Mouse (Mus musculus) heart, postnatal 14 days (tissue): ENCODE data around the gene Ptdss2. TPM values are rescaled to one million over a fixed set of nuclear protein-coding genes. Genes with fewer than 3 reads are reported as not detected.

Source experiments
- DNase-seq, 2 experiments: peaks; one replicate each; pipeline ENCODE4 v3.0.0; 2021 to 2022
- intact Hi-C: fragments of 180-260 bp; cut with DNase I; formaldehyde crosslinking; loops from one replicate; pipeline ENCODE4 v1.15.1; 2025
- total RNA-seq, 2 experiments: library from RNA; stranded (reverse); gene quantifications; 2 replicates each; pipeline ENCODE4 v1.2.3; 2021

Gene Ptdss2
- total RNA-seq, 2 experiments from 2014 or later = 35.9 to 38.7 TPM

- intact Hi-C loops = loop anchor here (10.0 kb wide), 1 partner anchor 56 kb away; the partner anchor contains the start of gene Phrf1
- DNase-seq = peak; percentile 69
Measured at GRCm38 (mm10) chr7:141168518-141168953, 46.4 kb downstream of the Ptdss2 start.

DNA sequence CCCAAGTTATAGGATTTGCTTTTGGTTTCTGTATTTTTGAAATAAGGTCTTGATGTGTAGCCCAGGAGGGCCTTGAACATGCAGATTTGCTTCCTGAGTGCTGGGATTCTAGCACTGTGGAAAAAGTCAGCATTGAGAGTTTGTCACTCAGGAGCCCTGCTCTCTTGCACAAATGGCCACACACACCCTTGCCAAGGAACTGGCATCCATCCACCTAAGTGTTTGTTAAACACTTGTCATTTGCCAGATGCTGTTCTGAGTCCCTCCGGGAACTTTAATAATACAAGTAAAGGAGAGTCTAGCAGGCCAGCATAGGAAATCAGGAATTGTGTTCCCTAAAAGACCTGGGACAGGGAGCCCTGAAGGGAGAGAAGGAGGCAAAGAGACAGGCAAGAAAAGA is 47.1 kb downstream of the Ptdss2 start:
- no peak for DNase-seq
- intact Hi-C loops = loop anchor here (10.0 kb wide), 1 partner anchor 56 kb away; the partner anchor contains the start of gene Phrf1

DNA sequence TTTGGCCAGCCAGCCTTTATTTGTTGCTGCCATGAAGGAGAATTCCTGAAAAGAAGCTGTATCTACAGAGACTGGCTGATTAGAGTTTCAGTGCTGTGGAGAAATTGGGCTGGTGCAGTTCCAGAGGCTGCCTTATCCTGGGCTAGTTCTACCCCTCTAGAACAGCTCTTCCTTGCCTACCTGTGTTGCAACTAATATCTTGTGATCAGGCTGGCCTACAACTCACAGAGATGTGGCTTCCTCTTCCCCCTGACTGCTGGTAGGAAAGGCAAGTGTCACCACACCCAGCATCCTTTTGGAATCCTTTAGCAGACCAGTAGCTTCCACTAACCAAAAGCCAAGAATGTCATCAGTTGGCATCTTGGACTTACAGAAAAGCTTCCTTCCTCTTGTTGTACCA is 47.7 kb downstream of the Ptdss2 start:
- intact Hi-C loops = loop anchor here (5.0 to 10.0 kb wide), 4 partner anchors 48 to 313 kb away; partner anchors contain the start of genes Bet1l, Gm45785, Phrf1 and Ptdss2

GRCm38 (mm10) chr7:141172116-141173006 is 50.2 kb downstream of the Ptdss2 start, which contains the start of gene Rnh1:
Gene Rnh1 (minus strand): TSS chr7:141172857.
- DNase-seq = peak; percentile 90 to 91
- intact Hi-C loops = loop anchor here (5.0 kb wide), 3 partner anchors 50 to 315 kb away; partner anchors contain the start of genes Bet1l, Gm45785, Ptdss2 and Ric8a

More for the DNA sequence above, 47.7 kb downstream of the Ptdss2 start:
- DNase-seq = no peak

- intact Hi-C loops = loop anchor here (5.0 kb wide), 3 partner anchors 51 to 316 kb away; partner anchors contain the start of genes Bet1l, Gm45785, Ptdss2 and Ric8a
- DNase-seq = no peak
Measured at GRCm38 (mm10) chr7:141173323-141173850, 51.2 kb downstream of the Ptdss2 start.

- intact Hi-C loops = loop anchor here (5.0 kb wide), 2 partner anchors 103 to 268 kb away; no protein-coding TSS in a partner anchor
- DNase-seq = no peak
Measured at GRCm38 (mm10) chr7:141175068-141175467, 52.9 kb downstream of the Ptdss2 start.

DNA sequence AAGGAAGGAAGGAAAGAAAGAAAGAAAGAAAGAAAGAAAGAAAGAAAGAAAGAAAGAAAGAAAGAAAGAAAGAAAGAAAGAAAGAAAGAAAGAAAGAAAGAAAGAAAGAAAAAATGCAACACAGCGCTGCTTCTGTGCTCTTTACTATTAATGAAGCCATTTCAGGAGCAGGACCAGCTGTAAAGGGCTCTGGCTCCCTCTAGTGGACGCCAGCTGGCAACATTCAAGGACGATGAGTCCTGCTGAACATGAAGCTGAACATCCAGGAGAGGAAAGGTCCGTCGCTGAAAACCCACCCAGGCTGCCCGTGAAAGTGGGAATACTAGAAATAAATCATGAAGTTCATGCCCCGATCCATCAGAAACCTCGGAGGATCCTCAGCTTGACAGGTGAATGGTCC is 54.0 kb downstream of the Ptdss2 start:
- intact Hi-C loops = loop anchor here (1.0 to 5.0 kb wide), 4 partner anchors 84 to 269 kb away; no protein-coding TSS in a partner anchor
- peak; percentile 87 to 93 for DNase-seq

- no peak for DNase-seq
- intact Hi-C loops = no loop called here
Measured at GRCm38 (mm10) chr7:141188194-141188593, 66.0 kb downstream of the Ptdss2 start.

- intact Hi-C loops = no loop called here
- DNase-seq = no peak
Measured at GRCm38 (mm10) chr7:141188733-141189132, 66.6 kb downstream of the Ptdss2 start.

- DNase-seq = no peak
- intact Hi-C loops = no loop called here
Measured at GRCm38 (mm10) chr7:141190220-141190619, 68.0 kb downstream of the Ptdss2 start.

GRCm38 (mm10) chr7:141191036-141191435 is 68.9 kb downstream of the Ptdss2 start:
- peak; percentile 27 to 34 for DNase-seq
- intact Hi-C loops = no loop called here

DNA sequence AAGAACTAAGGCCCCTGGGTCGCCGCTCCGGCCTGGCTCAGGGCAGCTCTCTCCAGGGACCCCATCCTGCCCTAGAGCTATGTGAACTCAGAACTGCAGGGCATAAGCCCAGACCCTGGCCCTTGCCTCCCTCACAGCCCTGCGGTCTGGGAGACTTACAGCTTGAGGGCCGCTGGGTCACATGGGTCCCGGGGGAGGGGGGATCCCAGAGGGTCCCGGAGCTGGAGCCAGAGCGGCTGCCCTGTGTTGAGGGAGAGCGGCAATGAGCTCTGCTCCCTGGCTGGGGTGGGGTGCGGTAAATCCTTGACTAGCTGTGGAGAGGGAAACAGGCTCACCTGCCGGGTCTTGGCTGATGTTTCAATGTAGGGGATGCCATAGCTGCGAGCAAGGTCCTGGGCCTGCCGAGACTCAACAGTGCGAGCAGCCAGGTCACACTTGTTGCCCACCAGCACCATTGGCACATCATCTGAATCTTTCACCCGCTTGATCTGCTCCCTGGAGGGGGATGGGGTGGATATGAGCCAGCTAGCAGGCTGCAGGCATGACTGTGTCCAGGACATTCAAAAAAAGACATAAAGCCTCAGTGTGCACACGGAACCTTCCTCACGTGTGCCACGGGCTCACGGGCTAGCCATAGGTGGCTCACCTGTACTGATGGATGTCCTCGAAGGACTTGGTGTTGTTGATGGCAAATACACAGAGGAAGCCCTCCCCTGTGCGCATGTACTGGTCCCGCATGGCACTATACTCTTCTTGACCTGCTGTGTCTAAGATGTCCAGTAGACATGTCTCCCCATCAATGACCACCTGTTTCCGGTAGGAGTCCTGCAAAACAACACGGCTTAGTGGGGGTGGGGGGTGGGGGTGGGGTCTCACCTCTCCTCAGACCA is 69.9 kb downstream of the Ptdss2 start:
- intact Hi-C loops = no loop called here
- DNase-seq = no peak

GRCm38 (mm10) chr7:141192776-141193347 is 70.7 kb downstream of the Ptdss2 start:
- DNase-seq = no peak
- intact Hi-C loops = no loop called here

GRCm38 (mm10) chr7:141193348-141193856 is 71.2 kb downstream of the Ptdss2 start:
- intact Hi-C loops = no loop called here
- peak in 1 of 2 experiments; percentile 62 for DNase-seq

- intact Hi-C loops = no loop called here
- DNase-seq = peak; percentile 98 to 99
Measured at GRCm38 (mm10) chr7:141193948-141194347, 71.8 kb downstream of the Ptdss2 start, which contains the start of the genes Hras and Lrrc56. Gene Hras (minus strand): TSS chr7:141194005. Gene Lrrc56 (plus strand): TSS chr7:141194157.

DNA sequence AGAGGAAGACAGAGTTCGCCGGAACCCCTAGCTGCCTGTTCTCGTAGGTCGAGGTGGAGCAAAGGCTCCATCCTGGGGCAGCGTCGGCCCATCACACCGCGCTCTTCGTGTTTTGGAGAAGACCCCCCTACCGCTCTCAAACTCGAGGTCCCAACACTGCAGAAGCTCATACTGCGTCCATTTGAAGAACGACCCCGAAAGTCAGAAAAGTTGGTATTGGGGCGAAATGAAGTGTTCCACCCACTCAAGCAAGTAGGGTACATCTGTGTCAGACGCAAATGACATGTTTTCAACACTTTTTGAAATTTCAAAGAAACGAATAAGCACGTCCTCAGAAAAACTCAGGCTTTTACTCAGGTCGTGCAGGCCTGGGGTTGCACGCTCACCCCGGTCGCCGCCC is 72.2 kb downstream of the Ptdss2 start:
- DNase-seq = no peak
- intact Hi-C loops = no loop called here

- DNase-seq = peak; percentile 84 to 91
- intact Hi-C loops = no loop called here
Measured at GRCm38 (mm10) chr7:141194830-141195229, 72.6 kb downstream of the Ptdss2 start.

DNA sequence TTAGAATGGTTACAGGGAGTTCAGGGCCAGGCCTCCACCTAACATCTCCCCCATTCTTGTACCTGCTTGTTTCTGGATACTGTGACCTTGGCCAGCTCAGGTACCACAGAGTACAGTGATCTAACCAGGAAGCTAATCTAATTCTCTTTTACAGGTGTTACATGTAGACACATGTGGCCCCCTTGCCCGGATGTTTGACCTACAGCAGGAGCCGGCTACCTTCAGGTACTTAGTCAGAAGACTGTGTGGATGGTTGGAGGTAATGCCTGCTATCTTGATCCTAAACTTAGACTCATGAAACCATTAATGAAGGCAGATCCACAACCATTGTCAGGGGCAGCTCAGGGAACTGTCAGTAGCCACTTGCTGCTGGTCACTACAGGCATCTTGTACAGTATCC is 73.6 kb downstream of the Ptdss2 start:
- intact Hi-C loops = no loop called here
- DNase-seq = no peak

DNA sequence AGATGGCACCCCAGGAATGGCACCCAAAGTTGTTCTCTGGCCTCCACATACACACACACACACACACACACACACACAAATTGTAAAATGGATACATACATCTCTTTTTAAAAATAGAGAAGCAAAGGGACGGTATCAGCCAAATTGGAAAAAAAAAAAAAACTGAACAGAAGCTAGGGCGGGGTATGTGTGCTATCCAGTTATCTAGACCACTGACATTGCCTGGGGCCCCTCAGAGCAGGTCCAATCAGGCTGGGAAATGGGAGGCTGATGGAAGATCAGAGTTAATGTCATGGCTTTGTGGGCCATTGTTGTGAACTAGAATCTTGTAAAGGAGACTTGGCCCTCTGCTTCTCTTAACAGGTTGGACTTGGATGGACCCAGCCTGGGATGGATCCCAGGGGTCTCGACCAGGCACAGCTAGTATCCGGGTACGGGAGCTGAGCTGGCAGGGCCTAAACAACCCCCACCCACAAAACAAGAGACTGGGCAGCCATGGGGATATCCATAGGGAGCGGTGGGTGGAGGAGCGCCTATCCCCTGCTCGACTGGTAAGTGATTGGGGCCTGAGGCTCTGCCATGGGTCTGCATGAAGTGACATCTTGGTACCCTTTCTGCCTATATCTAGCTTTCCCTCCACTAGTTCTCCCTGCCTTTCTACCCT is 74.6 kb downstream of the Ptdss2 start:
- DNase-seq = no peak
- intact Hi-C loops = no loop called here
